ENCODE assay signal across 23 mouse cellular contexts in the genomic region with DNA sequence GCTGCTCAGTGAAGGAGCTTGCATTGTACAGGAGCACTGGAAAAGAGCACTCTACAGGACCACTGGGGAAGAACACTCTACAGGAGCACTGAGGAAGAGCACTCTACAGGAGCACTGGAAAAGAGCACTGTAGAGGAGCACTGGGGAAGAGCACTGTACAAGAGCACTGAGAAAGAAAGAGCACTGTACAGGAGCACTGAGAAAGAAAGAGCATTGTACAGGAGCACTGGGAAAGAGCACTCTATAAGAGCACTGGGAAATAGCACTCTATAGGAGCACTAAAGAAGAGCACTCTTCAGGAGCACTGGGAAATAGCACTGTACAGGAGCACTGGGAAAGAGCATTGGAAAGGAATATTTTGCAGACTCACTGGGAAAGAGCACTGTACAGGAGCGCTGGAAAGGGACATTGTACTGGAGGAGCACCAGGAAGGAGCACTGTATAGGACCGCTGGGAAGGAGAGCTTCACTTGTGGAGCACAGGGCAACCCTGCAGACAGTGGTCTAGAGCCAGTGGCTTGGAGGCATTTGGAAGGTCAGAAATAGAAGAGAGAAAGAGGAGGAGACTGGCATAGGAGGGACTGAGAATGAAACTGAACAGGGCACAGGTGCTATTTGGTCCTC. TPM values are rescaled to one million over a fixed set of nuclear protein-coding genes. Genes with fewer than 3 reads are reported as not detected.
DNase-seq lines count a peak whose midpoint lies in the region; ATAC-seq lines count a peak whose summit lies in the region.
"Had no signal": no experiment of that assay in that cellular context is flagged by ENCODE, and none has a peak within 500 bp of the region (broad histone marks: within the 10 kb centered on the region; RNA-seq: fewer than 3 reads in every experiment).

No protein-coding gene starts in this region.

- no peak overlapping the region for H3K27ac ChIP-seq in forebrain, embryonic 13.5 days
- no peak overlapping the region for H3K27ac ChIP-seq in forebrain, embryonic 12.5 days
- H3K27ac ChIP-seq in hindbrain, embryonic 15.5 days (replicated peaks), result no peak overlapping the region
- no peak overlapping the region for H3K27ac ChIP-seq in hindbrain, embryonic 10.5 days
- H3K27ac ChIP-seq in midbrain, embryonic 13.5 days, result no peak overlapping the region
- H3K27ac ChIP-seq in midbrain, embryonic 10.5 days (replicated peaks), result no peak overlapping the region
- H3K27ac ChIP-seq: embryonic facial prominence, embryonic 15.5 days; limb, embryonic 15.5 days; liver, embryonic 15.5 days; neural tube, embryonic 13.5 days had no signal

- no peaks in the 10 kb centered on the region for H3K9me3 ChIP-seq in forebrain, embryonic 13.5 days (replicated peaks)
- H3K9me3 ChIP-seq in forebrain, embryonic 12.5 days, result no peaks in the 10 kb centered on the region
- no peaks in the 10 kb centered on the region for H3K9me3 ChIP-seq in hindbrain, embryonic 15.5 days
- no peaks in the 10 kb centered on the region for H3K9me3 ChIP-seq in hindbrain, embryonic 10.5 days
- H3K9me3 ChIP-seq in midbrain, embryonic 13.5 days, result no peaks in the 10 kb centered on the region
- H3K9me3 ChIP-seq in midbrain, embryonic 10.5 days (replicated peaks), result no peaks in the 10 kb centered on the region
- H3K9me3 ChIP-seq: embryonic facial prominence, embryonic 15.5 days; G1E; limb, embryonic 15.5 days; liver, embryonic 15.5 days; neural tube, embryonic 13.5 days had no signal

- no peak overlapping the region for H3K4me3 ChIP-seq in forebrain, embryonic 13.5 days
- H3K4me3 ChIP-seq in forebrain, embryonic 12.5 days (replicated peaks), result no peak overlapping the region
- no peak overlapping the region for H3K4me3 ChIP-seq in hindbrain, embryonic 15.5 days
- no peak overlapping the region for H3K4me3 ChIP-seq in hindbrain, embryonic 10.5 days
- H3K4me3 ChIP-seq in midbrain, embryonic 13.5 days (replicated peaks), result no peak overlapping the region
- no peak overlapping the region for H3K4me3 ChIP-seq in midbrain, embryonic 10.5 days
- H3K4me3 ChIP-seq: embryonic facial prominence, embryonic 15.5 days; limb, embryonic 15.5 days; liver, embryonic 15.5 days; neural tube, embryonic 13.5 days had no signal

- no peak for DNase-seq in hindbrain, embryonic 10.5 days (ENCODE audit: low spot score)
- no peak for DNase-seq in midbrain, embryonic 10.5 days (ENCODE audit: low spot score)
- no peak for DNase-seq in adrenal gland, adult 2 months
- DNase-seq: adrenal gland, postnatal 14 days; cerebellum, adult 9-11 months; gastrocnemius, postnatal 36 days; heart, postnatal 14 days; kidney, adult 2 months; right cerebral cortex, postnatal 25 days; thymus, postnatal 36 days had no signal

- no peak overlapping the region for H3K4me2 ChIP-seq in forebrain, embryonic 13.5 days
- no peak overlapping the region for H3K4me2 ChIP-seq in forebrain, embryonic 12.5 days
- no peak overlapping the region for H3K4me2 ChIP-seq in hindbrain, embryonic 15.5 days
- no peak overlapping the region for H3K4me2 ChIP-seq in midbrain, embryonic 13.5 days (replicated peaks)
- H3K4me2 ChIP-seq: embryonic facial prominence, embryonic 15.5 days; limb, embryonic 15.5 days; liver, embryonic 15.5 days; neural tube, embryonic 13.5 days had no signal

- H3K4me1 ChIP-seq in forebrain, embryonic 13.5 days, result no peaks in the 10 kb centered on the region
- no peaks in the 10 kb centered on the region for H3K4me1 ChIP-seq in forebrain, embryonic 12.5 days
- H3K4me1 ChIP-seq in hindbrain, embryonic 15.5 days (replicated peaks), result 0 out of 2 replicates have a peak, but pooled peaks cover 4% of the 10 kb centered on the region
- H3K4me1 ChIP-seq in hindbrain, embryonic 10.5 days (replicated peaks), result peaks cover 9% of the 10 kb centered on the region; the same call in 1 of the 2 replicates
- H3K4me1 ChIP-seq in midbrain, embryonic 13.5 days (replicated peaks), result no peaks in the 10 kb centered on the region
- H3K4me1 ChIP-seq in midbrain, embryonic 10.5 days, result peaks cover 4% of the 10 kb centered on the region; the same call in 1 of the 2 replicates
- H3K4me1 ChIP-seq: embryonic facial prominence, embryonic 15.5 days; limb, embryonic 15.5 days; liver, embryonic 15.5 days had no signal

- no peaks in the 10 kb centered on the region for H3K27me3 ChIP-seq in forebrain, embryonic 13.5 days
- no peaks in the 10 kb centered on the region for H3K27me3 ChIP-seq in forebrain, embryonic 12.5 days
- H3K27me3 ChIP-seq in hindbrain, embryonic 15.5 days, result no peaks in the 10 kb centered on the region
- peaks cover 7% of the 10 kb centered on the region; the same call in 1 of the 2 replicates for H3K27me3 ChIP-seq in hindbrain, embryonic 10.5 days (ENCODE audit: insufficient read depth, poor library complexity, severe bottlenecking)
- no peaks in the 10 kb centered on the region for H3K27me3 ChIP-seq in midbrain, embryonic 13.5 days
- H3K27me3 ChIP-seq in midbrain, embryonic 10.5 days (ENCODE audit: low read depth, poor library complexity, severe bottlenecking), result 0 out of 2 replicates have a peak, but pooled peaks cover 7% of the 10 kb centered on the region
- H3K27me3 ChIP-seq: embryonic facial prominence, embryonic 15.5 days; liver, embryonic 15.5 days; neural tube, embryonic 13.5 days had no signal

- peaks cover 92% of the 10 kb centered on the region for H3K36me3 ChIP-seq in forebrain, embryonic 13.5 days (ENCODE audit: poor library complexity, severe bottlenecking)
- peaks cover 69% of the 10 kb centered on the region for H3K36me3 ChIP-seq in forebrain, embryonic 12.5 days (replicated peaks)
- peaks cover 32% of the 10 kb centered on the region for H3K36me3 ChIP-seq in hindbrain, embryonic 15.5 days
- peaks cover 41% of the 10 kb centered on the region for H3K36me3 ChIP-seq in hindbrain, embryonic 10.5 days
- peaks cover 65% of the 10 kb centered on the region for H3K36me3 ChIP-seq in midbrain, embryonic 13.5 days
- peaks cover 72% of the 10 kb centered on the region for H3K36me3 ChIP-seq in midbrain, embryonic 10.5 days
- H3K36me3 ChIP-seq: embryonic facial prominence, embryonic 15.5 days; G1E; limb, embryonic 15.5 days; liver, embryonic 15.5 days had no signal

- no peak overlapping the region for H3K9ac ChIP-seq in forebrain, embryonic 13.5 days
- H3K9ac ChIP-seq in forebrain, embryonic 12.5 days, result no peak overlapping the region
- no peak overlapping the region for H3K9ac ChIP-seq in hindbrain, embryonic 15.5 days
- no peak overlapping the region for H3K9ac ChIP-seq in midbrain, embryonic 13.5 days (replicated peaks)
- H3K9ac ChIP-seq: embryonic facial prominence, embryonic 15.5 days; limb, embryonic 15.5 days; liver, embryonic 15.5 days; neural tube, embryonic 13.5 days had no signal

- peak; percentile 57 for ATAC-seq in forebrain, embryonic 13.5 days
- no peak; the same call in 1 of the 2 replicates for ATAC-seq in forebrain, embryonic 12.5 days (ENCODE audit: low FRiP score)
- ATAC-seq in hindbrain, embryonic 15.5 days (ENCODE audit: low FRiP score, low read depth), result peak; percentile 43; the same call in 1 of the 2 replicates
- peak; percentile 69 for ATAC-seq in midbrain, embryonic 13.5 days
- ATAC-seq: activated CD4-positive, CD25-positive, alpha-beta regulatory T cell, adult 4 months; inflammation-experienced regulatory T-cells, adult 6 months; lung, postnatal 0 days had no signal

- 87% methylated on average over 2 of the region's 2 CpGs for WGBS in forebrain, embryonic 13.5 days
- 89% methylated on average over 2 of the region's 2 CpGs for WGBS in forebrain, embryonic 12.5 days
- WGBS in hindbrain, embryonic 15.5 days, result 90% methylated on average over 2 of the region's 2 CpGs
- WGBS in hindbrain, embryonic 10.5 days, result 89% methylated on average over 2 of the region's 2 CpGs
- 90% methylated on average over 2 of the region's 2 CpGs for WGBS in midbrain, embryonic 13.5 days
- WGBS in midbrain, embryonic 10.5 days, result 90% methylated on average over 2 of the region's 2 CpGs

RNA-seq across cellular contexts. Expression of a gene that starts 49.7 kb away (rescaled TPM):
- 129 and 131 TPM in 2 replicates for polyA plus RNA-seq in forebrain, embryonic 13.5 days (2015; fragmentation: Nextera tagmentation; extraction: Ambion mirVana)
- polyA plus RNA-seq in forebrain, embryonic 12.5 days (2016; fragmentation: Nextera tagmentation; extraction: Ambion mirVana), result 119 and 157 TPM in 2 replicates
- 100 and 106 TPM in 2 replicates for polyA plus RNA-seq in hindbrain, embryonic 15.5 days (2015; fragmentation: Nextera tagmentation; extraction: Ambion mirVana)
- polyA plus RNA-seq in hindbrain, embryonic 10.5 days (2016; fragmentation: Nextera tagmentation; extraction: Ambion mirVana), result 42.9 and 60.0 TPM in 2 replicates
- 91.2 and 96.6 TPM in 2 replicates for polyA plus RNA-seq in midbrain, embryonic 13.5 days (2015; fragmentation: Nextera tagmentation; extraction: Ambion mirVana)
- 47.7 and 66.6 TPM in 2 replicates for polyA plus RNA-seq in midbrain, embryonic 10.5 days (2016; fragmentation: Nextera tagmentation; extraction: Ambion mirVana)
- 10 to 100 TPM; 31.4 to 53.7 TPM for total RNA-seq in adrenal gland, adult 2 months (2021)
- 7.7 and 9.6 TPM in 2 replicates for polyA plus RNA-seq in adrenal gland, adult 2 months (2012; rRNA removed)
- total RNA-seq: monocyte, adult 5-6 weeks had no signal
- polyA plus RNA-seq: activated CD4-positive, CD25-positive, alpha-beta regulatory T cell, adult 4 months; G1E had no signal
